Mouse (Mus musculus) CD8-positive naive resting alpha-beta T cell, adult 2 months (primary cell): ENCODE measurements at regions not wholly inside any gene's neighbourhood (a gene's known extent, or its start where the extent isn't known, plus 50 kb on each side); places are given as distances from the start of the nearest gene placed in this dataset.
A peak's percentile ranks its signal among the peaks of the same experiment; 100 is the strongest.

Source experiments
- DNase-seq, 2 experiments: peaks; one replicate each; pipeline ENCODE4 v3.0.0; 2022; ENCODE audit warnings: low read depth in 2 of 2, low spot score in 2 of 2

DNA sequence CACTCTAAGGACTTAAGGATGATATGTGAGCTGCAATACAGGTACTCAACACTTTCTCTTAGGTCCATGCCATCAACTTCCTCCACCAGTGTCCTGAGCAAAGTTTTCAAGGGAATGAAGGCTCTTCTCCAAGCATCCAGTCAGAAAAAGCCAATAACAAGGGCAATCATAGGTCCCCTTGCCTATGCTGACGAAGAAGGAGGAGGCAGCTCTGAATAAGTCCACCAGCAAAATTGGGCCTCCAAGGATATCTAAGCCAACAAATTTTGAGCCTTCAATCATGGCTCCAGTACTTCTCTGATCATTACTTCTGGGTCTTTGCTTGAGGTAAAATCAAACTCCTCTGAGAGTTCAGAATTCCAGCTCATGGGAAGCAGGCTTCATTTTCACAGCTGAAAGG lies 293.1 kb downstream of the Snurf start:
- DNase-seq = peak; percentile 6 to 25
